Mouse (Mus musculus) inflammation-experienced regulatory T-cells, adult 6 months (primary cell): ENCODE measurements around the gene Uggt2. TPM values are rescaled to one million over a fixed set of nuclear protein-coding genes. Genes with fewer than 3 reads are reported as not detected.
A peak's percentile ranks its signal among the peaks of the same experiment; 100 is the strongest.

Experiments
- ATAC-seq: one replicate; pipeline ENCODE4 v1.8.0; 2017
- polyA plus RNA-seq, 3 experiments: library from polyadenylated mRNA; unstranded; fragments of 100-300 nt; shearing (Covaris generic); gene quantifications; one replicate each; pipeline ENCODE4 v1.2.1; 2017

The Uggt2 gene
- polyA plus RNA-seq, 3 experiments from 2014 or later: 0.59 to 3.8 (median 3.0) TPM

DNA sequence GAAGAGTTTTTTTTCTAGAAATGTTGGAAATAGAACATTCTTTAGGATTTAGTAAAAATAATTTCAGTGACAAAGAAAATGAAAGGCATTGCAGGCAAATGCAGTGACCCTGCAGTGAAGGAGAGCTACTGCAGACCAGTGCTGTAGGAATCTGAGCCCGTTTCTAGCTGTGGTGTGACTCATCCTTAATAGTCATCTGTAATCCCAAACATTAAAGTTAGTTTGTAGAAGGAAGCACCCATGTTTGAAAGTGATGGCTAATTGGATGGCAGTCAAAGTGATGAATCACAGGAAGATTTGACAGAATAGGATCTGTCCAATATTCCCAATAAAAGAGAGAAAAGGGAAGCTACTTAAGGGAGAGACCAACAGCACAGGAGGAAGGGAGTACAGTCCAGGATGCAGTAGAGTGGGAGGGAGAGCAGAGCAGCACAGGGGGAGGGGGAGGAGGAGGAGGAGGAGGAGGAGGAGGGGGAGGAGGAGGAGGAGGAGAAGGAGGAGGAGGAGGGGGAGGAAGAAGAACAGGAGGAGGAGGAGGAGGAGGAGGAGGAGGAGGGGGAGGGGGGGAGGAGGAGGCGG, 71.5 kb downstream of the Uggt2 start:
- ATAC-seq: no peak

DNA sequence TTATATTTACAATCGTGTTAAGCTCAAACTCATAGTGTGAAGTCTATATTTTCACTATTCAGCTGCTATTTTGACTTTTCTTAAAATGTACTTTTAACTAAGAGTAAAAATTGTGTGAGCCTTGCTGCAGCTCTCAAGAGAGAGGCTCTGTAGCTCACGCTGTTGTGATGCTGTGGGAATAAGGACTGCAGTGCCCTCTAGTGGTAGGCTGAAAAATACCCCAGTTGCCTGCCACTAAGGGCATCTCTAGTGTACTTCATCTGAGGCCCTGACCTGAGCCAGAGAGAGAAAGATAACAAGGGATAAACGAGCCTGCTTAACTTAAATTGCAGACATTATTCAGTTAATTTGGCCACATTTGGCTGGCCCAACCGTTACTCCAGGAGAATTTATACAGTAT, 72.1 kb downstream of the Uggt2 start:
- ATAC-seq: peak; percentile 92

DNA sequence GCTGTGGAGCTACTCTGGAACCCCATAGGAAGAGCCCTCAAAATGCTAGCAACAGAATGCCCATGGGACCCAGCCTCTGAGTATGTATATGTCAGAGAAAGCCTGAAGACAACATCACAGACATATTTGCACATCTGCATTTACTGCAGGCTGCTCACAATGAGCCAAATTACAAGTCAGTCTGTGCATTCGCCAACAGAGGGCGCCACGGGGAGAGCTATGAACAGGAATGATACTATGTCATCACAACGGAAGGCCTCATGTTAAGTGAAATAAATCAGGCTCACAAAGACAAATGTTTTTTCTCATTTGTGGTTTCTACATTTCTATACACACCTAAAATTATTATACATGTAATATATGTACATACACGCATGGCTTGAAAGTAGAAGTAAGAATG, 73.3 kb downstream of the Uggt2 start:
- ATAC-seq: no peak

DNA sequence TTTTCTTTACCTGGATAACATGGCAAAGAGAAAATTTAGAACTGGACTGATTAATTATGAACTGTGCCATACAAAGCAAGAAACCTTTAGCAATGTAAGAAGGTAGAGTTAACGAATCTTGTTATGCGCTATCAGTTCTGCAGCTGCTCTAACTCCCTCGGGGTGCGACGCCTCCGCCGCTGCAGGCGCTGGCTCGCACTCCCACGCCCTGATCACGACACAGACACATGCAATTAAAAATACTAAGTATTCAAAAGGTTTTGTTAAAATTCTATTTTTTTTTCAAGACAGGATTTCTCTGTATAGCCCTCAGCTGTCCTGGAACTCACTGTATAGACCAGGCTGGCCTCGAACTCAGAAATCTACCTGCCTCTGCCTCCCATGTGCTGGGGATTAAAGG, 85.7 kb downstream of the Uggt2 start:
- no peak for ATAC-seq

DNA sequence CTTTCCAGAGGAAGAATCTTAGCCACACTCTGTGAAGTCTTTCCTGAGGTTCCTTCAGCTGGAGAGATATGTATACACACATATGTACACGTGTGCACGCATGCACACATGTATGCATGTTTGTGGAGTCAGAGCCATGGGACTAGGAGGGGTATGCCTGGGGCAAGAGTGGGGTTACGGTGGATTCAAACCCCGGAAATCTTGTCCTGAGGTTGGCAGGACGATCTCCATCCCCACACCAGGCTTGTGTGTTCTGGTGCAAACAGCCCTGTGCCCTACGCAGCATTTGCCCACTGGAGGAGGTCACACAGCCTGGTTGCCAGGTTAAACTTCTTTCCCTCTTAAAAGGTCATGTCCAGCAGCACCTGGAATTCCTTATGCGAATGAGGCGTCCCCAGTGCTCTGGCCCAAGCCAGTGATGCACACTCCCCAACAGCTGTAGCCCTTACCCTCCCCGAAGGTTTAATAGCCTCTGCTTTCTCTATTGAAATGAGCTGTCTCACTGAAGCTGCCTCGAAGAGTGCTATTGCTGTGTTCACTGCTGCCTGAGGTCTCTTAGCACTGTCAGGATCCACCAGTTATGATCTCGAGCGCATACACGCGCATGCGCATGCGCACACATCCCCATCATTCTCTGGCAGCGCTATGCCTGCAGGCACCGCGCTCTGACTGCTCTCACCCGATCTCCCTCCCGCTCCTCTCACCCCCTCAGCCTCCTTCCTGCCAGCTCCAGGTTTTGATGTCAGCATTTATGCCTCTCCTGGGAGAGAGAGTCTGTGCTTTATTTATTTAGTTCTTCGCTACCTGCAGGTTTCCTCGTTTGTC, 86.4 kb downstream of the Uggt2 start:
- ATAC-seq: peak; percentile 44

DNA sequence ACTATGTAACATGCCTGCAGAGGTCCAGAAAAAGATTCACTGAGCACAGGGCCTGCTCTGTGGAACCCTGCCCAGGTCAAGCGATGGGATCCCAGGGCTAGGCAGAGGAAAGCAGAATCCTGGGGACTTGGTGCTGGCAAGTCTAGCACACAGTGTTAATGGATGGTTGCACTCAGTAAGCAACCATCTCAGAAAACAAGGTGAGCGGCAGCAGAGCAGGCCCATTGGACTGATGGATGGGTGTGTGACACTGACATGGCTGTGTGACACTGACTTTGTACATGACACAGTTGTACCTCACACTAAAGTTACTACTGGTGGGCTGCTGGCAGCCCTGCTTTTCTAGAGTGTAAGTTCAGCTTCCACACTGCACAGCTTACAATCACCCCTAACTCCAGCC, 89.7 kb downstream of the Uggt2 start:
- ATAC-seq: no peak

DNA sequence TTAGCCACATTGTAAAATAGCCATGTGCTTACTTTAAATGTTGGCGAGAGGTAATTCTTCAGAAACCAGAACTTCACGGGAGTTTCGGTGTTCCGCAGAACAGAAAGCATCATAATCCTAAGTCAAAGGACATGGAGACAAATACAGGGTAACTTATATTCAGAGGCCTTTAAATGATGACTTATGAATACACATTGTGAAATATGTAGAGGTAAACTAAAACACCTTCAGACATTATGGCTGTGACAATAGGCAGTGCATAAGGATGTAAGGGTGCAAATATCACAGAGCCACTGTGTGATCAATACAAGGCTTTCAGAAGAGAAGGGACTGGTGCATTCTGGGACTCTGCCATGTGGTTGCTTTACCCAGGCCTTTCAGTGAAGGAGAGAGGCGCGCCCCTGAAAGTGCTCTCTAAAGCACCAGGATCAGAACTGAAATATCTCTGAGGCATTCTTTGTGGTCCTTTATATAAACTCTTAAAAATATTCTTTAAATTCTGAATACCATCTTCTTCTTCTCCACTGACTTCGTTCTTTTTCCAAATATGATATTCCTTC, 91.1 kb downstream of the Uggt2 start:
- no peak for ATAC-seq

DNA sequence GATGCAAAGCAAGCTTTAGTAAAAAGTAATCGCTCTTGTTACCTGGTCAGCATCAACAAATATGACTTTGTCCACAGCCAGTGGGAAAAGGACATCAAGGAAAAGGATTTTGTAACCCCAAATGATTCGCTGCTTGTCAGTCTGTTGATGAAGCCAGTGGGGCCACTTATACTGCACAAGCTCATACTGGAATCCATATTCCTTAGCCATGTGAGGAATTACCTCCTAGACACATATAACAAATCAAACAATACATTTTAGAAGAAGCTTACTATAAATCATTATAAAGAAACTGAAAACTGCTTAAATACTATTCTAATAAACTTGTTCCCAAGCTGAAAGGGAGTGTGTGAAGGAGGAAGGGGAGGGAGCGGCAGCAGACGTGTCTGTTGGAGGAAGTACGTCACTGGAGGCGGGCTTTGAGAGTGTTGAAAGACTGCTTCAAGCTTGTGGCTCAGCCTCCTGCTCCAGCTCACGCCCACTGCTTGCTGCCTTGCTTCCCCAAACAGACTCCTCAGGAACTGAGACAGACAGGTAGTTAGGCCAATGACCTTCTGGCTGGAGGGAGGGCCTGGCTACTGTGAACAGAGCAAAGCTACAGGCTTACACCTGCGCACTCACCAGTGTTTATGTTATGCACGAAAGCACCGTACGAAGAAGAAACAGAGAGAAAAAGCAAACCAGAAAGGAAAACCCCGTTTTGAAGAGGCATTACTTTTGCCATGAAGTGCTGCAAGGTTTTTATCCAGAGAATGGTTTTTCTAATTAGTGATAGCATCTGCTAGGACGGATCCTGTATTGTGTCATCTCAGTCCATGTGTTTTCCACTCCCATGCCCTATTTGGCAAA, 91.9 kb downstream of the Uggt2 start:
- peak; percentile 99 for ATAC-seq

DNA sequence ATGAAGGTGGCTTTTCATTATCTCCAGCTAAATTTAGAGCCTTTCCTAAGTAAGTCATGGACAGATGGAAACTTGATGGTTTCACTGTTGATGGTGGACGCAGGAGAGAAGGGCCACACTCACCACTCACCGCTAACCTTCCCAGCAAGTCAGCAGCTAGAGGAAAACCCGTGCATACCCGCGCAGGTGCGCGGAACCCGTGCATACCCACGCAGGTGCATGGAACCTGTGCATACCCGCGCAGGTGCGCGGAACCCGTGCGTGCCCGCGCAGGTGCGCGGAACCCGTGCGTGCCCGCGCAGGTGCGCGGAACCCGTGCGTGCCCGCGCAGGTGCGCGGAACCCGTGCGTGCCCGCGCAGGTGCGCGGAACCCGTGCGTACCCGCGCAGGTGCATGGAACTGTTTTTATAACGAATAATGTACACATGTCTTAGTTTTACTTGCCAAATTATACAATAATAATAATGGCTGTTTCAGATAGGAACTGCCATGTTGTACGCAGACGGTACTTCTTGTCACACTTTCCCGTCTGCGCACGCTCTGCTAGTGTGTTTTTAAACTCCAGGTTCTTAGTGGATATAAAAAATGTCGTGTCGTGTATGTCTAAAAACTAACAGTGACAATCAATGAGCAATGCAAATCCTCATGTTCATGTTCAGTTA, 92.7 kb downstream of the Uggt2 start:
- ATAC-seq: no peak

DNA sequence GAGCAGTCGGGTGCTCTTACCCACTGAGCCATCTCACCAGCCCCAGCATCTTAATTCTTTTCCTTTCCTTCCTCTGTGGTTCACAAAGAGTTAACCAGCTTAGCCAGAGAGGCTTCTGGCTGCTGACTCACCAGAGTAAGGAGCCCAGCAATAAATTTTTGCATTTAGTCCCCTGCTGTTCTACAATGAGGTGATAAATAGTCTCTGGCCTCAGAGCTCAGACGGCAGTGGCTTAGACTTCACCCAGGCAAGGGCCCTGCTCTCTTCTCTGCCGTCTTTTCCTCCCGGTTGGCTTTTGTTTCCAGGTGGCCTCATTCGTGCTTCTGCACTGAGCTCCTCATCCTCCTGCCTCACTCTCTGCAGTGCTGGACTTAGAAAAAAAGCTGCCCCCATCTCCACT, 93.4 kb downstream of the Uggt2 start:
- ATAC-seq: no peak

DNA sequence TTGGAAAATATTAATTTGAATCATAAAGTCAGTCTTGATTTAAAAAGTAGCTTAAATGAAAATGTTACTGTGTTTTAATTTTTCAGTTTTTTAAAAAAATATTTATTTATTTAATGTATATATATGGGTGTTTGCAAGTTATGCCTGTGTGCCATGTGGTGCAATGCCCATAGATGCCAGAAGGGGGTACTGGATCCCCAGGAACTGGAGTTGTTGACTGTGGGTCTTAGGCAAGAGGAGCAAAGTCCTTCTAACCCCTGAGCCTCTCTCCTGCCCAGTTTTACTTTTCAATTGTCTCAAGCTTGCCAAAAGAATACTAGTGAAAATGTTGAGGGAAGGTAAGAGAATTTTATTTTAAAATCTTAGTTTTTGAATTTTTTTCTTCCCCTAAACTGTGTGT, 95.9 kb downstream of the Uggt2 start:
- ATAC-seq: no peak

DNA sequence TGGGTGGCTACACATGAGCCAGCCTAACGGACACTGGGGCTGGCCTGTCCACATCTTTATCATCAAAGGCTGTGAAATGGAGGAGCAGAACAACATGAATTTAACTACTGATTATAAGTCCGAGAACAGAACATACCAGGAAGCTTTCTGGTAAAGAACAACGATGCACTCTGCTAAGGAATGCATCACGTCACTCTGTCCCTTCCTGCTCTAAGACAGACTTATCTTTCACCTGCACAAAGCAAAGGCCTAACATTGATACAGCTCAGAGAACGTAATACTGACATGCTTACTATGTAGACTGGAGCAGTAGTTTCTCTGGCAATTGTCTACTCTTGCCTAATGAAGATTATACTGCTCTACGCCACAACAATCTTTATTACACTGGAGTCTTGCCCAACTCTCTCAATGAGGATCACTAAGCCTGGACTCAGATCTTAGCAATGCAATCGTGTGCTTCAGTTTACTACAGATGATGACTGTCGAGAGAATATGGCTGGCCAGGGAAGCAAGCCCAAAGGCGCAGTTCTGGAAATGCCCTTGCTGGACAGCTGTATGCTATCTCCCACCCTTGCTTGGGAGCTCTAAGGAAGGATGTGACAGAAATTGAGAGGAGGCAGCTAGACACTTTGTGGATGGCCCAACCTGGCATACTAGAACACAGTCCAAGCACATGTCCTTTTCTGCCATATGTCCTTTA, 103.9 kb downstream of the Uggt2 start:
- ATAC-seq: no peak

DNA sequence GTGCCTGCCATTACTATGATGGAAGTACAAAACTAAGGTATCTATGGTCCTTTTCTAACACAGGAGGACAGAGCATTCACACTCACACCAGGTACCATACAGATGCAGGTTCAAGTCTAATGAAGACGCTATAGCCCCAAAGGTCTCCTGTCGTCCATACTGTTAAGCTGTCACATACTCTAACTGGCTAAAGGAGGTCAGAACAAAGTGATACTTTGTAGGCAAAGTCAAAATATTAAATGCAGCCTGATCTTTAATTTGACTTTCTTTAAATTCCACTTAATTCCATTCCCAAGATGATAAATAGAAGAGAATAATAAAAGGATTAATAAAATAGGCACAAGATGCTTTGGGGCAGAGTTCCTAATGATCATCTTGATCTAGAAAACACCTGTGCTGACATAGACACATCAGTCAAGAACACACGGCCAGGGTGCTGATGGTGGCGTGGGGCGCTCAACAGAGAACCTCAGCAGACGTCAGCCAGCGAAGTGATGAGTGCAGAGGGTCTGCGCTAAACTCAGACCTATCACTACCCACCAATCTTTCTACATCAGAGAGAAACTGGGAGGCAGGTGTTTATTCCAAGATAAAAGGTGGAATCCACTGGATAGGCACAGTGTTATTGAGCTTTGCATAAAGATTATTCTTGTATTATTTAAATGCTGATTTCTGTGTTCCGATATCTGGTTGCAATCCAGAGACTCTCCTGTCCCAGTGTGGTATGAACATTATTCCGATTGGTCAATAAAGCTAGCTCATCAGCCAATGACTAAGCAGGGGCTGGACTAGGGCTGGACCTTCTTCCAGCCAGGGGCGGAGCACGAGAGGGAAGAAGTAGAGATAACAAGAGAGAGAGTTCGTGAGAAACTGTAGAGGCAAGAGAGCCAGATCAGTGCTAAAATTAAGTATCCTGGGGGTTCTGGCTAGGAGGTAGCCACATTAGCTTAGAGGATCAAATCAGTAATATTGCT, 111.4 kb downstream of the Uggt2 start:
- ATAC-seq: no peak

DNA sequence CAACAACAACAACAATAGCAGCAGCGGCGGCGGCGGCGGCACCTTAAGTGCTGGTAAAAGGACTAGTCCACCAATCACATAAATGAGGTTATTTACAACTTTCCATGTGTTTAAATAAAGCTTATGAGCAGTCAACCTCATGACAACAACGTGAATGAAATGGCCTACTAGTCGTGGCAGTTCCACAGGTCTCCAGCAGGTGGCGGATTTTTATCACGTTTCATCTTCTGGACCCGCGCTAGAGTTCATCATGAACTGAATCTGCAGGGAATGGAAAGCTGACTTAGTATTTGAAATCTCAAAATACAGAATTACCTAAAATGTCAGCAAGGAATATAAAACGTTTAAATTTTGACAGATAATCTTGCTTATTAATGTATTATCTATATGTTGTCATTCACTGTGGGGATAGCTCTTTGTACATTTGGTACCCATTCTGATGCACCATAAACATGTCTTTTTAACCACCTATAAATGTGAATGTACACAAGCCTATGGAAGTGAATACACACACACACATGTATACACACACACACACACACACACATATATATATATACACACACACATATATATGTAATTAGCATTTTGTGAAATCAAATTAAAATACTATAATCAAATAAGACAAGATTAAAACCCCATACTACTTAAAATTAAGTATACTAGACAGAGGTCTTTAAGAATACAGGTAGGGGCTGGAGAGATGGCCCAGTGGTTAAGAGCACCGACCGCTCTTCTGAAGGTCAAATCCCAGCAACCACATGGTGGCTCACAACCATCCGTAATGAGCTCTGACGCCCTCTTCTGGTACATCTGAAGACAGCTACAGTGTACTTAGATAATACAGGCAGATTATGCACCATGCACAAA, 112.3 kb downstream of the Uggt2 start:
- peak; percentile 45 for ATAC-seq

DNA sequence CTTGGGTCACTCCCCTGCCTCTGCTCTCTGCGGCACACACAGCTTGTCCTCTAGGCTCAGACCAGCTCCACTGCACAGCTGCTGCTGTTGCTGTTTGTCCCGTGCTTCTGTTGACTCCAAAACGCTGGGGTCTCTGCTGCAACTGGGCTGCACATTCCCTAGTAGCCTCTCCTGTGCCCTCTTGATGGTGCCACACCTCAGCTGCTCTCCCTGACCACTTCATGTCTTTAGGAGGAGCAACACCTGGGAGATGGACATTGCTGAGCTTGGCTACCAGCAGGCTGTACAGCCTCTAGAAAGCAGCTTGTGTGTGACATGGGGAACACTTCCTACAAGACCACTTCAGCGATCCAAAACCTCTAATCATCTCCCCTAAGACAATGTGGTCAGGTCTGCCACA, 115.1 kb downstream of the Uggt2 start:
- no peak for ATAC-seq

DNA sequence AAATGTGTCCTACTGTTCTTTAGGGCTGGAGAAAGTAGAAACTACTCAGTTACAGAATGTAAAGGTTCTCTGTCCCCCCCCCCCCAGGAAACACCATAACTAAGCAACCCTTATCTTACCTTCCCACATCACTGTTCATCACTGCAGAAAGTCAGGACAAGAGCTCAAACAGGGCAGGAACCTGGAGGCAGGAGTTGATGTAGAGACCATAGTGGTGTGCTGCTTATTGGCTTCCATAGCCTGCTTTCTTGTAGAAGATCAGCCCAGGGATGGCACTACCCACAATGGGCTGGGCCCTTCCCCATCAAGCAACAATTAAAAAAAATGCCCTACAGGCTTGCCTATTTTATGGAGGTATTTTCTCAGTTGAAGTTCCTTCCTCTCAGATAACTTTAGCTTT, 115.8 kb downstream of the Uggt2 start:
- no peak for ATAC-seq

DNA sequence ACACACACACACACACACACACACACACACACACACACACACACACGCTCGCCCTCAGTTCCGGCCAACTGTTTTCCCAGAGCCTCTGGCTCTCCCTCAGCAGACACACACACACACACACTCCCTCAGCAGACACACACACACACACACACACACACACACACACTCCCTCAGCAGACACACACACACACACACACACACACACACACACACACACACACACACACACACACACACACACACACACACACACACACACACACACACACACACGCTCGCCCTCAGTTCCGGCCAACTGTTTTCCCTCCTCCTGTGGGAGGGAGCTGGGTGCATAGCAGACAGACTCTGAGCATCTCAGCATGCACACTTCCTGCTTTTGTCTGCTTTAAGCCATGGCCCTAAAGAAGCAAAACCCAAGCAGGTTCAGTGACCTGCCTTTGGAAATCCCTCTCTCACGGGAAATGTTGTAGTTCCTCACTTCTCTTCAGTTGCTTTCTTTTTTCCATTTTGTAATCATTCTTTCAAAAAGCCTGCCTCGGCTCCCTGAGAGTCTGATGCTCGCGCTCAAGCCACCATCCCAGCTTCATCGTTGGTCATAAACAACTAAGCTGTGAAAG, 116.7 kb downstream of the Uggt2 start:
- ATAC-seq: peak; percentile 85

DNA sequence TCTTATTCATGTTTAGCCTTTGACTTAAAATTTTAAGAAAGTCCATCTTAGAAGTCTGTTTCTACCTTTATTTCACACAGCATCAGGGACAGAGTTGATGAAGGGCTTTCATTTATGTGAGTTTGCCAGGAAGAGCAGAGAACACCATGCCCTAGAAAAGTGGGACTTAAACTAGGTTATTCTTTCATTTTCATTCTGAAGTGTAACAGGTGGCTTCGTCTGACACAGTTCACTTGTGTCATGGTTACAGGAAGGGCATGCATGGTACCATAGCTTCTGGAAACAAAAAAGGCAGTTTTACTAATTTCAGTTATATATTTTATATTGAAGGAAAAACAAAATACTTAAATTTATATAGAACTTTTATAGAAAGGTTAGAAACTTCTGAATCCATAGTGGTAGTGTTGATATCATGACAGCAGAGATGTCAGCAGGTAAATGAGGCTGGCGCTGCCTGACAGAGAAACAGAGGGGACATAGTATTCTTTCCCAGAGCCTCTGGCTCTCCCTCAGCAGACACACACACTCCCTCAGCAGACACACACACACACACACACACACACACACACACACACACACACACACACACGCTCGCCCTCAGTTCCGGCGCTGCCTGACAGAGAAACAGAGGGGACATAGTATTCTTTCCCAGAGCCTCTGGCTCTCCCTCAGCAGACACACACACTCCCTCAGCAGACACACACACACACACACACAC, 117.4 kb downstream of the Uggt2 start:
- ATAC-seq: peak; percentile 41

DNA sequence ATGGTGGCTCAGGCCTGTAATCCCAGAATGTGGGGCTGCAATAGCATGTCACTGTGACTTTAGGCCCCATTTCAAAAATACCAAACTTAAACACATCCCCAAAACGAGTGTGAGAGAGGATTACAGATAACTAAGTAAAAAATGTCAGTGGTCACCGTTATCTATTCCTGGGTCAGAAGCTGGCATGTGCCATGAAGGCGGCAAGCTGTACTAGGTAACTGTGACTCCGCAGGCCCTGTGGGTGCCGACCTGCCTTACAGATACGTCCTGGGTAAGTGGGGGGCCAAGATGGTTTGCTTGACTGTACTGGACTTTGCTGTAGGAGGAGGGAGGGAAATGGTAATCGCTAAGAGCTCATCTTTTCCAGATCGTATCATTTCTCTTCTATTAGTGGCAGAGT, 118.3 kb downstream of the Uggt2 start:
- ATAC-seq: no peak
